Mouse (Mus musculus) heart, postnatal 4 days (tissue): ENCODE measurements around the gene Zfp865. TPM values are rescaled to one million over a fixed set of nuclear protein-coding genes. Genes with fewer than 3 reads are reported as not detected.
A peak's percentile ranks its signal among the peaks of the same experiment; 100 is the strongest.
"Not testable (repeated sequence)": the region's sequence is repeated elsewhere in the genome, so short reads cannot be mapped to it uniquely, and the experiment has no call there.

ENCODE experiments used
- DNase-seq: peaks from one replicate; pipeline ENCODE4 v3.0.0; 2021
- total RNA-seq, 2 experiments: library from RNA; stranded (reverse); gene quantifications; 2 replicates each; pipeline ENCODE4 v1.2.3; 2021

Zfp865 gene
- total RNA-seq: 10 to 100 TPM; 26.0 to 26.6 TPM

DNA sequence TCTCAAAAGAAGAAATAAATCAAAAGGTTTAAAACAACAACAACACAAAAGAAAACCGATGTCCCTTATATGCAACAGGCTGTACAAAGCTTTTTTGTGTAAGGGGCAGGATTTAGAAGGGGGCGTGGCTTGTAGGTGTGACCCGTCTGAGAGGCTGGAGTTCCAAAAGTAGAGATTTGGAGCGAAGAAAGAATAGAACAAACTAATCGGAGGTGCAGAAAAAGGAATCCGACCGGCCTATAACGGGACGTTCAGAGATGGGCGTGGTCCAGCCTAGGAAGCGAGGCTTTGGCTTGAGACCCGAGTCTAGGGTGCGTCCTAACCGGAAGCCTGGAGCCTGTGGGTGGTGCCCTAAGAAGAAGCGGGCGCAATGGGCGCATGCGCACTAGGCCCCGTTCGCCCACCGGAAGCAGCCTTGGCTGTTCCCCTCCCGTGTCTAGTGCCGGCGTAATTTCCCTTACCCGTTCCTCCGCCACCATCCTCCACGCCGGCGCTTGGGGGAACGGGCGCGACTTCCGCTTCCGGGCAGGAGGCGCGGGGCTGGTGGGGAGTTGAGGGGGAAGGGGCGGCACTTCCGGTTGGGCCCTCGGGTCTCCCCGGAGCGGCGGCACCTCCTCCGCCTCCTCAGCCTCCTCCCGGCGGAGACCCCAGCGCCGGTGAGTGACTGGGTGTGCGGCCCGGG lies at the start of gene Zfp865, which contains the start of gene Ccdc106:
Gene Zfp865, plus strand, starts transcription at position 377 of the 682 bp plus-strand sequence.
Gene Ccdc106, plus strand, starts transcription at position 554 of the 682 bp plus-strand sequence.
- peak; percentile 99 for DNase-seq

DNA sequence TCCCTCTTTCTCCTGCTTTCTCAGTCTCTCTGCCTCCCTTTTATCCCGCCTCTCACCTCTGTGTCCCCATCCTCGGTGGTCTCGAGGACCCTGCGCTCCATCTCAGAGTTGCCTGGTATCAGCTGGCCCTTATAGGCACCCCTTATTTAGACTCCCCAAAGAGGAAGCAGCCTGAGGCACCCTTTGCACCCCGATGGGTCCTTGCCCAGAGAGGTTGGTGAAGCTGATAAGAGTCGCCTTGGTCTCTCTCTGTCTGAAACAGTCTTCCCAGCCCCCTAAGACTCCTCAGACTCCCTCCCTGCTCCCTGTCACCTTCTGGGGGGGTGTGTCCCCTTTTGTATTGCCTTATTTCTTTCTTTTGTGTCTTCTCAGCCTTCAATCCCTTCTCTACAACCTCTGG lies 49.1 kb upstream of the Zfp865 start, which contains the start of gene Sbk3:
Gene Sbk3, minus strand, starts transcription at position 101 of the 400 bp plus-strand sequence.
- no peak for DNase-seq

DNA sequence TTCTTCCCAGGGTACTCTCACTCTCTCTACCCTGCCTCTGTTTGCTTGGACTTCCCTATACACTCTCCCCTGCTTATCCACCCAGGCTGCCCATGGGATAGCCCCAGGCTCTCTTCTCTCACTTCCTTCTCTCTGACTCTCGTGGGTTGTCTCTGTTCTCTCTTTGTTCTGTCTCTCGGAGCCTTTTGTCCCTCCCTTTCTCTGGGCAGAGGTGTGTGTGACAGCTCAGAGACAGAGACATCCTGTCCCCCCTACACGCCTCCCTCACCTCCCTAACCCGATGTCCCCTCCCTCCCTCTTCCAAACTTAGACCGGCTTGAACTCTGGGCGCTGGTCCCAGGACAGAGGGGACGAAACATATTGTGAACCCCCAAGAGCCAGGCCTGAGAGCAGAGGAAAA lies 48.5 kb upstream of the Zfp865 start:
- DNase-seq: peak; percentile 54

DNA sequence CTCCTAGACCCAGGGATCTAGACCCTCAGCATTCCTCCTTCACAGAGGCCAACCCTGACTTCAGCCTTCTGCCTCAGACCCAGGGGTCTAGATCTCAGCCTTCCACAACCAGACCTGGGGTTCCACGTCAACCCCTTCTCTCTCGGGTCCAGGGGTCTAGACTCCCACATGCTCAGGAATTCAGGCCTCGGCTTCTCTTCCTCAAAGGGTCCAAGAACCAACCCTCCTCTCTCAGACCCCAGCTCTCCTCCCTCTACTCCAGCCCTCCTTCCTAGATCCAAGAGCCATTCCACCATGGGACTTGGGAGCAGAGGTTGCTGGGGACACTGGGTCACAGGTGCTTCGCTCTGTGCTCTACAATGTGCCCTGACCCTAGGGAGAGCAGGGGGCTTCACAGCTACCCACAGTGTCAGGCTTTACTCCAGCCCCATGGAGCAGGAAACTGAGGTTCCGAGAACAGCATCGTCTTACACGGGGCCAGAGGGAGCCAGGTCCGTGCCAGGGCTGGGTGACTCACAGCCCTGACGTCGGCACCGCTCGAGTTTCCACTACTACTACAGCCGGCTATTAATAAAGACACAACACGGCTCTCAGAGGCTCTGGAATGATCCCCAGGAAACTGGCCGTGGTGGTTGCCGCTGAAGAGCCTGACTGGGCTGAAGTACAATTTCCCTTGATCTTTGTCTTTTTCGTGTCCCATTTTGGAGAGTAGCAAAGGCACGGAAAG lies 47.7 kb upstream of the Zfp865 start:
- DNase-seq: peak; percentile 82

DNA sequence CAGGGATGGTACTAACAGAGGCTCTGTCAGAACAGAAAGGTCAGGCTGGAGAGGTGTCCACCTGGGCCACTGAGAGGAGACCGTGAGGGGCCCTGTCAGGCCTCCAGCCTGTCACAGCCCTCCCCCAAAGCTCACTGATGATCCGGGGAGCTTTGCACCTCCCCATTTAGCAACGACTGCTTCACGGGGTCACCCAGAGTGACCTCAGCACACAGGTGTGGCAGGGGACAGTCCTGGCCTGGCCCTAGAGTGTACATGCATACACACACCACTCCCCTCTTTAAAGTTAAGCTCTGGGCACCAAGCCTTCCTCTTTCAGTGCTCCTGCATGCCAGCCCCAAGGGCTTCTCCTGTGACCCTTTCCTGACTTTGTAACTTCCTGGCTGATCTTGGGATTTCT lies 44.7 kb upstream of the Zfp865 start:
- DNase-seq: no peak

DNA sequence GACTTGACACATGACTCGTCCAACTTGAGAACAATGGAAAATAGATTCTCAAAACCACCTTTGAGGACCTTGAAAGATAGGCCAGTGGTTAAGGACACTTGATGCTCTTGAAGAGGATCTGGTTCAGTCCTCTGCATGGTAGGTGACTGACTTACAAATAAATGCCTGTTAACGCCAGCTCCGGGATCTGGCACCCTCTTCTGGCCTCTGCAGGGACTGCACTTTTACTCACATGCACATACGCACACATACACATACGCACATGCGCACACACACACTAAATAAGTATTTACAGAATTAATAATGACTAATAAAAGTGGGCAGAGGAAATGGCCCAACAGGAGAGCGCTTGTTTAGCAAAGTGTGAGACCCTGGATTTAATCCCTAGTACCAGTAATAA lies 43.3 kb upstream of the Zfp865 start:
- no peak for DNase-seq

DNA sequence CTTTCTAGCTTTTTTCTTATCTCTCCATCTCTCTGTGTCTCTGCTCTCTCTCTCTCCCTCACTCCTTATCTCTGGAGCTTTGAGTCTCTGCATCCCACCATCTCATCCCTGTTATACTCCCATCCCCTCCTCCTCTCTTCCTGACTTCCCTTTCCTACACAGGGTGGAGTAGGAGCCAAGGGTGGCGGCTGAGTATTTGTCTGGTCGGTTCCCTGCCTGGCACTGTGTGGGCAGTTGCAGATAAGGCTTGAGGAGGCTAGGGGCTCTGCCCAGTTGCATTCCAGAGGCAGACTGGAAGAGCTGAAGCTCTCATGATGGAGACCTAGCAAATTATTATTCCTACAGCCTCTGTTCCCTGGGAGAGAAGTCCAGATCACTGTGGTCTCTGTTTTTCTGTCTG lies 31.9 kb upstream of the Zfp865 start:
- DNase-seq: no peak

DNA sequence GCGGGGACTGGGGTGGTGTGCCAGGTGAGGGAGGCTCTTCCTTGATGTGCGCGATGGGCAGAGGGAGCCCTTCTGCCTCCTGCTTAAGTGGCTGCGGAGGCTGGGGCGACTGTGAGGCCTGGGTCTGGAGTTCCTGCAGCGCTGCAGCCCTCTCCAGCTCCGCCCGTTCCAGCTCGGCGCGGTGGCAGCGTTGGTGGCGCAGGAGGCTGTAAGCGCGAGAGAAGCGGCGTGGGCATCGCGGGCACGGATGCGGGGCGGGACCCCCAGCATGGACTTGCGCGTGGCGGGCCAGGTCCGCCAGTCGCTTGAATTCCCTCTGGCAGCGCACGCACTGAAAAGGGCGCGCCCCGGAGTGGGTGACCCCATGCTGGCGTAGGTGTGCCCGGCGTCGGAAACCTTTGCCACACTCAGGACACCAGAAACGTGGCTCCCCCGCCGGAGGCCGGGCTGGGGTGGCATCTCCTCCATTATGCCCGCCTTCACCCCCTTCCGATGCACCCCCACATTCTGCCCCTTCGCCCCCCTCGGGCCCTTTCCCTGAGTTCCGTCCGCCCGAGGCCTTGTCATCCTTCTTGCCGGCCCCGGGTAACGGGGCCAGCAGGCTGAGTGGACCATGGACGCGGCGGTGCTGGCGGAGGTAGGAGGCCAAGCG lies 26.7 kb upstream of the Zfp865 start:
- no peak for DNase-seq

DNA sequence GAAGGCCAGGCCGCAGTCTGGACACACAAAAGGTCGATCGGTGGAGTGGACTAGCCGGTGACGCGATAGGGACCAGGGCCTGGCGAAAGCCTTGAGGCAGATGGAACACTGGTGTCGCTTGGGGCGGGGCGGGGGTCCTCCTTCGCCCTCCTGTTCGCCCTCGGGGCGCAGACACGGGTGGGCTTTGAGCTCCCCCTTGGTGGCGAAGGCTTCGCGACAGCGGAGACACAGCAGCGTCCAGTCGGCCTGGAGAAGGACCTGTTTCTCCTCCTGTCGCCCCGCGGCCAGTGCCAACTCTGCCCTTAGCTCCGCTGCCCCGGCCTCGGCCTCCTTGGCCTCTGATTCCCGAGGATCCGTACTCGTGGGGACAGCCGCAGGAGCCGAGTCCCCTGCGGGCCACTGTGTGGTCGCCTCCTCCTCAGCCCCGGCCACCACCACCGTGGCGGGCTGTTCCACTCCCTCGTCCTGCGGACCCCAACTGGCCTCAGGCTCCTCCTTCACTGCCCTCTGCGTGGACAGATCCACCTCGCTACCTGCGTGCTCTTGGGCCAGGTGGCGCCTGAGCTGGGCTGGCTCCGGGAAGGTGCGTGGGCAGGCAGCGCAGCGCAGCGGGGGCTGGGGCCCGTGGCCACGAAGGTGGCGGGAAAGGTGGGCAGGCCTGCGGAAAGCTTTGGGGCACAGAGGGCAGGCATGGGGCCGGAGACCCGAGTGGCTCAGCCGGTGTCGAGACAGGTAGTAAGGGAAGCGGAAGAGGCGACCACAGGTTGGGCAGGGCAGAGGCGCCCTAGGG lies 26.0 kb upstream of the Zfp865 start:
- DNase-seq: no peak

DNA sequence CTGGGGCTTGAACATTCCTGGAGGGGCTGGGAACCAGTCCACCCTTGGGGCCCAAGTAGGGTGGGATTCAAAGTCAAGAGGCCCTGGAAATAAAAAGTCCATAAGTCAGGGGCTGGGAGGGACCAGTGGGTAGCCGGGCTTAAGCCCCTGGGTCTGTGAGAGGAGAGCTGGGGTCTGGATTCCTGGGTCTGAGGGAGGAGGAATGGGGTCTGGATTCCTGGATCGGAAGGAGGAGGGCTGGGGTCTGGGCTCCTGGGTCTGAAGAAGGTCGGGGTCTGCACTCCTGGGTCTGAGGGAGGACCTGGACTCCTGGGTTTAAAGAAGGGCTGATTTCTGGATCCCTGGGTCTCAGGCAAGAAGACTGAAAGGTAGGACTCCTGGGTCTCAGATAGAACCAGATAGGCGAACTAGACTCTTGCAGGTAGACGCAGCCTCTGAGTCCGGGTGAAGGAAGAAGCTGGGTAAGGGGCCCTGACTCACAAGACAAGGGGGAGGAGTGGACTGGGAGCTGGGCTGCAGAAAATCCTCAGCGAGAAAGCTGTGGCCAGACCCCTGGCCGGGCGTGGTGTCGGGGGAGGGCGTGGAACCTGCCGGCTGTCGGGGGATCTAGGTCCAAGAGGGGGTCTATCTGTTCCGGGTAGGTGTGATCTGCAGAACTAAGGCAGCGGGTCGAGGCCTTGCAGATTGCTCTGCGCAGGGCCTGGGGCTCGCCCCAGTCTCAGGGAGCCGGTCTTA lies 24.7 kb upstream of the Zfp865 start:
- no peak for DNase-seq

DNA sequence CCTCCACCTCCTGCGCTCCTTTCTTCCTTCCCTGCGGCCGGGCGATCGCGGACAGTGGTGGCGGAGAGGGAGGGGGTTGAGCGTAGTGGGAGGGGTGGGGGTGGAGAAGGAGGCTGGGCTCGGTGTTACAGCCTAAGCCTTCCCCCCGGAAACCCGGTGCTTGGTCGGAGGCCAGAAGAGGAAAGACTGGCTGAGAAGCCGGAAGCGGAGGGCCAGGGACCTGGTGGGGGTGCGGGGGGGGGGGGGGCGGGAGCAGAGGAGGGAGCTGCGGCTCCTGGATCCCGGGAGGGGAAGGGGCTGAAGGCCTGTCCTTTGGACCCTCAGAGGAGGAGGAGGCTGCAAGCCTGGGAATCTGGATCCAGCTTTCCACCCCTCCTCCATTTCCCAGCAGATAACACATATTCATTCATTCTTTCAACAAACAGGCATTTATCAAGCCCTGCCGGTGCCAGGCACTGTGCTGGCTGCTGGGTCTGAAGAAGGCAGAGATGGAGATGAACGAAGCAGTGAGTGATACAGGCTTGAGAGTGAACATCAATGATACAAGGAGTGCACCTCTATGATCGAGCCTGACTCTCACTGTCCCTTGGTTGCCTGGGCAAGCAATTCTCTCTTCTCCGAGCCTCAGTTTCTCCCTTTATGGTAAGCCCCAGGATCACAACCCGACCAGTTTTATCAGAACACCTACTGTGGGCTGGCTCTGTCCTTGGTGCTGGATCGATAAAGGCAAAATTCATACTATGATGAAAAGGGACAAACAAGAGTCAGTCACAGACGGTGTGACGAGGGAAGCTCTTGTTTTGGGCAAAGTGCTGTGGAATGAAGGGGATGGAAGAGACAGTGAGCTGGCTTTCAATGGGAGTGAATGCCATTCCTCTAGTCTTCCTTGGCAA lies 23.9 kb upstream of the Zfp865 start, which contains the start of gene Zfp579:
Gene Zfp579, minus strand, starts transcription at position 156 of the 893 bp plus-strand sequence.
- DNase-seq: peak; percentile 98

DNA sequence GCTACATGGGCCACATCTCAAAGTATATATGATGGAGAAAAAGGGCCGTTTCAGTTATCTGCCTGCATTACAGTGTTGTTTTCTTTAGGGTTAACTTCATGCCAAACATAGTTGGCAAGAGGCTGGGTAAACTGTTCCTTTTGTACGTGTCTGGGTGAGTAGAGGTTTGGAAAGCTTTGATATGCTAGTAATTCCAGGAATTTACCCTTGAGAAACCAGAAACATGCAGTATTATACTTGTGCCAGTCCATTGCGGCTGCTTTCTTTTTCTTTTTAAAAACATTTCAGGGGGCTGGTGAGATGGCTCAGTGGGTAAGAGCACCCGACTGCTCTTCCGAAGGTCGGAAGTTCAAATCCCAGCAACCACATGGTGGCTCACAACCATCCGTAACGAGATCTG lies 23.2 kb upstream of the Zfp865 start:
- no peak for DNase-seq

DNA sequence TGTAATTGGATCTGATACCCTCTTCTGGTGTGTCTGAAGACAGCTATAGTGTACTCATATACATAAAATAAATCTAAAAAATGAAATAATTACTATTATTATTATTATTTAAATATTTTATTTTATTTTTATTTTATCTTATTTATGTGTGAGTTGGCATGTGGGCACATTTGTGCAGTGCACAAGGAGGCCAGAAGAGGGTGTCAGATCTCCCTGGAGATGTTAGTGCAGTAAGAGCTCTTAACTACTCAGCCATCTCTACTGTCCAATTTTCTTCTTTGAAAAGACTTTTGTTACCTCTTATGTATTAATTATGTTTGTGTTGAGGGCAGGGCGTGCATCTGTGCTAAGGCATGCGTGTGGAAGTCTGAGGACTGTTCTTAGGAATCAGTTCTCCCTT lies 20.3 kb upstream of the Zfp865 start:
- no peak for DNase-seq

DNA sequence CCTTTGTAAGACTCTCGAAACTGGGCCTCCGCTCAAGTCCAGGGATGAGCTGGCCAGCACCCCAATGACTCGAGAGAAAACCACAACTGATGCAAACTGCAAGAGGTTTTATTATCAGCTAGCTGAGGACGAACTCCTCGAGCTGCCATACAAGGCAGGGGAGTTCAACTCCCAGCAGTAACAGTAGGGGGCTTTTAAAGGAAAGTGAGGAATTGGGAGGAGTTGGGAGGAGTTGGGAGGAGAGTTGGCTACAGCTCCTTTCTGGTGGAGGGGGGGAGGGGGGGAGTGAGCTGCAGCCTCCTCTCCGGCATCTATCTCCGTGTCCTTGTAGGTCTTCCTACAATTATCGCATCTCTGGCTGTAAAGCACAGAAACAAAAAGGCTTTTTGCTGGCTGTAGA lies 17.3 kb upstream of the Zfp865 start:
- DNase-seq: not testable (repeated sequence)

DNA sequence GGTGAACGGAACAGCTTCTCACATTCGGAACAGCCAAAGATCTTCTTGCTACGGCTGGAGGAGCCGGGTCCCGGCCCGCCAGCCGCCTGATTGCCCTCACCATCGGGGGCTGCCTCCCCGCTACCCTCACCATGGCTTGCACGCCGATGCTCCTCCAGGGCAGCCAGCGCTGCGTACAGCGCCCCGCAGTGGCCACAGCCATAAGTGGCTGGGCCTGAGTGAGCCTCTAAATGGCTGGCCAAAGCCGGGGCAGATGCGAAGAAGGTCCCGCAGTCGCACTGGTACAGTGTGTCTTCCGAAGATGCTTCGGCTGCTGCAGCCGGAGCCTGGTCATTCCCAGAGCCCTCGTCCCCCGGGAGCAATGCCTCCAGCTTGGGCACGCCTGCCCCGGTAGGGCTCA lies 11.9 kb upstream of the Zfp865 start:
- no peak for DNase-seq

DNA sequence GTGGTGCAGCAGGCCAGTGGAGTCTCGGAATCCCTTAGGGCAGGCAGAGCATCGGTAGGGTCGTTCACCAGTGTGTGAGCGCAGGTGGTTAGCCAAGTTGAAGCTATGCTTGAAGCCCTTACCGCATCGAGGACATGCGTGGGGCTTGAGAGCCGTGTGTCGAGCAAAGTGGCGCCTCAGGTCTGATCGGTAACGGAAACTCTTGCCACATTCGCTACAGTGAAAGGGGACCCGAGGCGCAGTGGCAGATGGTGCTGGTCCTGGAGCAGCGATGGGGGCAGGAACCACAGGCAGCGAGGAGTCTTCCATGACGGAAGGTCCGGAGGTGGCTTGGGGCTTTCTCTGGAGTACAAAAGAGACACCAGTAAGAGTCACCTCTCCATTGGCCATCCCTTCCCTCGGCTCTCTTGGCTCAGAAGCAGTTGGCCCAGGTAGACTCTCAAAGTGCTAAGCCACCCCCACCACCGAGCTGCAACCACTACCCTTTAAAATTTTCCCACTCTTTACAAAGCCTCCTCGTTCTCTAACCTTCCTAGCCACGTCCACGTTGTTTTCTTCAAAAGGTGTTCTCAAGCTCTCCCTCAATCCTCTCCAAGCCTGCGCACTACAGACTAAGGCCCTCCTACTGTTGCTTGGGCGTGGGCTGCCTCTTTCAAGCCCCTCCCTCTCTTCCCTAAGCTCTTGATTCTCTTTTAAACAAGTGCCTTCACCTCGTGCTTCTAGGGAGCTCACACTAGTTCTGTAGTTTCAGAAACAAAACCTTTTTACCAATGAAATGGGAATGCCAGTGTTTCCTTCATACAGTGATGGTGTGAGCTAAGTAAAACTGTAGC lies 7.3 kb upstream of the Zfp865 start:
- no peak for DNase-seq

DNA sequence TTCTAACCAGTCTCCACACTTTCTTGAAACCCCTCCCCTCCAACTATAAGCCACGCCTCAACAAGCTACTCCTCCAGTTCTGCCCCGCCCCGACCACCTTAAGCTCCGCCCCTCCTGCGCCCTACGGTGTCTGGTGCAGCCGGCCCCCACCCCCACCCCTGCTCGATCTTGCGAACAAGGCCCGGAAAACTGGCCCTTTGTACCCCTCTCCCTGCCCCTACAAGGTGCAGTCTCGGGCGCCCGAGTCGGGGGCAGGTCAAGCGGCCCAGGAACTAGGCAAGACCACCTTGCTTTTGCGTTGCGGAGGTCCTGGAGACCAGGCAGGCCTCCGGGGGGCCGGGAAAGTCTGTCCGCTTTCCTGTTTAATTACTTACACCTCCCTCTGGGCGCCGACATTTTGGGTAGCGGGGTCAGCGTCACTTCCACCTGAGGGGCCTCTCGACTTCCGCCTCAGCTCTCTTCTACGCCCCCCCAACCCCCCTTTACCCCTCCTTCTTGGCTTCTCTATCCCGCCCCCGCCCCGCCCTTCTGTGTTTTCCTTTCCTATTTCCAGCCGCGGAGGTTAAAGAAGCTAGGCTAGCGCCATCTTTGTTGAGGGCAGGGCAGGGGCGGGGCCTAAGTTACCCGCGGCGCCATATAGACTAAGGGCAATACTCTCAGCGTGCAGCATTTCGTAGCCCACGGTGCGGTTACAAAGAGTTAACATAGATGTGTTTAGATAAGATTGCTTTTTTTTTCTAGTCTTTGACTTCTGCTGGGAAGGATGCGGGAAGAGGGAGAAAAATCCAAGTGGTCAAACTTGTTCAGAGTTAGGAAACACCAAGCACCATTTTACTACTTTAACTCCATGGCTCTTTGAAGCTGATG lies 5.7 kb upstream of the Zfp865 start, which contains the start of the genes Zfp524 and Fiz1:
Gene Zfp524, plus strand, starts transcription at position 165 of the 867 bp plus-strand sequence.
Gene Fiz1, minus strand, starts transcription at position 447 of the 867 bp plus-strand sequence.
- DNase-seq: peak; percentile 98
